10 mouse cellular contexts compared by ENCODE assay signal in genomic region chr9:61860147-61860546, GRCm38 (mm10). TPM values are rescaled to one million over a fixed set of nuclear protein-coding genes. Genes with fewer than 3 reads are reported as not detected.
A peak's percentile ranks its signal among the peaks of the same experiment; 100 is the strongest.
DNase-seq lines count a peak whose midpoint lies in the region; ATAC-seq lines count a peak whose summit lies in the region.
"Had no signal": no experiment of that assay in that cellular context is flagged by ENCODE, and none has a peak within 500 bp of the region (broad histone marks: within the 10 kb centered on the region; RNA-seq: fewer than 3 reads in every experiment).

No protein-coding gene starts in this region.

- ATAC-seq in heart, embryonic 12.5 days (ENCODE audit: insufficient number of reproducible peaks, low FRiP score): no peak
- ATAC-seq in embryonic facial prominence, embryonic 11.5 days (replicated peaks; ENCODE audit: insufficient number of reproducible peaks, low FRiP score, low TSS enrichment, low read depth): no peak
- ATAC-seq in megakaryocyte, adult 5-6 weeks (ENCODE audit: poor library complexity, severe bottlenecking): peak; percentile 79

- no peaks in the 10 kb centered on the region for H3K9me3 ChIP-seq in heart, embryonic 12.5 days (replicated peaks)
- no peaks in the 10 kb centered on the region for H3K9me3 ChIP-seq in embryonic facial prominence, embryonic 11.5 days (replicated peaks; ENCODE audit: control insufficient read depth, low read length)
- H3K9me3 ChIP-seq: embryonic facial prominence, embryonic 12.5 days; liver, embryonic 15.5 days had no signal

- WGBS in heart, embryonic 12.5 days: 17% methylated on average over 2 of the region's 2 CpGs
- 17% methylated on average over 2 of the region's 2 CpGs for WGBS in embryonic facial prominence, embryonic 11.5 days

- no peak overlapping the region for H3K4me3 ChIP-seq in heart, embryonic 12.5 days
- no peak overlapping the region for H3K4me3 ChIP-seq in embryonic facial prominence, embryonic 11.5 days (ENCODE audit: low read depth, low read length)
- H3K4me3 ChIP-seq: embryonic facial prominence, embryonic 12.5 days; liver, embryonic 15.5 days had no signal

- H3K9ac ChIP-seq in heart, embryonic 12.5 days: no peak overlapping the region
- no peak overlapping the region for H3K9ac ChIP-seq in embryonic facial prominence, embryonic 11.5 days (replicated peaks; ENCODE audit: low read length)
- H3K9ac ChIP-seq: embryonic facial prominence, embryonic 12.5 days; liver, embryonic 15.5 days had no signal

- peaks cover 47% of the 10 kb centered on the region for H3K27me3 ChIP-seq in heart, embryonic 12.5 days (replicated peaks)
- no peaks in the 10 kb centered on the region for H3K27me3 ChIP-seq in embryonic facial prominence, embryonic 11.5 days (ENCODE audit: control insufficient read depth, insufficient read depth, low read length)

- peaks cover 7% of the 10 kb centered on the region; the same call in 1 of the 2 replicates for H3K4me1 ChIP-seq in heart, embryonic 12.5 days (replicated peaks)
- H3K4me1 ChIP-seq in embryonic facial prominence, embryonic 11.5 days (ENCODE audit: control insufficient read depth, insufficient read depth, low read length): no peaks in the 10 kb centered on the region

- H3K36me3 ChIP-seq in heart, embryonic 12.5 days: no peaks in the 10 kb centered on the region
- H3K36me3 ChIP-seq in embryonic facial prominence, embryonic 11.5 days (replicated peaks; ENCODE audit: control insufficient read depth, insufficient read depth, low read depth, low read length): no peaks in the 10 kb centered on the region
- H3K36me3 ChIP-seq: embryonic facial prominence, embryonic 12.5 days; liver, embryonic 15.5 days had no signal

- H3K27ac ChIP-seq in heart, embryonic 12.5 days (ENCODE audit: poor library complexity, severe bottlenecking): no peak overlapping the region
- H3K27ac ChIP-seq in embryonic facial prominence, embryonic 11.5 days (replicated peaks; ENCODE audit: low read depth, low read length): no peak overlapping the region
- H3K27ac ChIP-seq: embryonic facial prominence, embryonic 12.5 days; liver, embryonic 15.5 days had no signal

- H3K4me2 ChIP-seq in heart, embryonic 12.5 days: no peak overlapping the region
- no peak overlapping the region for H3K4me2 ChIP-seq in embryonic facial prominence, embryonic 11.5 days (ENCODE audit: low read depth, low read length)
- H3K4me2 ChIP-seq: embryonic facial prominence, embryonic 12.5 days; liver, embryonic 15.5 days had no signal

- peak; percentile 58 to 78 for DNase-seq in heart, adult 18-20 months
- peak; percentile 82 to 84 for DNase-seq in B cell, adult 2 months
- peak; percentile 63 for DNase-seq in adipocyte (ENCODE audit: low spot score)
- peak; percentile 88 for DNase-seq in embryonic facial prominence, embryonic 11.5 days (ENCODE audit: low spot score)
- peak; percentile 62 to 83 for DNase-seq in kidney, postnatal 36 days
- peak; percentile 23 to 43 for DNase-seq in thymus, adult 18-20 months

RNA-seq across cellular contexts. Expression of gene Rplp1, which starts 54.2 kb away (rescaled TPM):
- total RNA-seq in heart, adult 18-20 months (2021): 1,000 to 10,000 TPM; 1,497 to 1,660 TPM
- 714 and 736 TPM in 2 replicates for polyA plus RNA-seq in heart, embryonic 12.5 days (2016; fragmentation: Nextera tagmentation; extraction: Ambion mirVana)
- 1,072 and 1,174 TPM in 2 replicates for polyA plus RNA-seq in embryonic facial prominence, embryonic 11.5 days (2014; fragmentation: Nextera tagmentation; extraction: Ambion mirVana)
- total RNA-seq in megakaryocyte, adult 5-6 weeks (2015): 1,617 and 1,884 TPM in 2 replicates
- total RNA-seq in megakaryocyte, adult 5-6 weeks (2017): 3,108 and 3,204 TPM in 2 replicates

Comparison
In these comparisons a context has a peak if more than half of its experiments do, and no peak if none do; other contexts are left out.
1. DNase-seq: peak in every context shown above with its lines; median percentile 88 in embryonic facial prominence, embryonic 11.5 days; 83 in B cell, adult 2 months; 72 in kidney, postnatal 36 days; 68 in heart, adult 18-20 months; 63 in adipocyte; 33 in thymus, adult 18-20 months.